Mouse (Mus musculus) CH12.LX (cell line): ENCODE data around the gene Hic2.

Experiments
- CHD2 ChIP-seq: IDR thresholded peaks from 2 replicates; pipeline ENCODE4 v1.6.1; 2011; ENCODE audit warnings: low read length, improper control_type of control experiment
- CTCF ChIP-seq, 2 experiments: IDR thresholded peaks in 1 of 2; conservative IDR thresholded peaks in 1 of 2; 2 replicates each; pipeline ENCODE4 v1.5.1; 2011 to 2012; ENCODE audit warnings: low read depth in 2 of 2, low read length in 2 of 2, improper control_type of control experiment in 1 of 2, inconsistent platforms in 1 of 2, mild to moderate bottlenecking in 1 of 2, moderate library complexity in 1 of 2
- EP300 ChIP-seq: IDR thresholded peaks from 2 replicates; pipeline ENCODE4 v1.6.1; 2011; ENCODE audit warnings: low read length, improper control_type of control experiment
- KAT2A ChIP-seq: IDR thresholded peaks from 2 replicates; pipeline ENCODE4 v1.6.1; 2012; ENCODE audit warnings: low read length, improper control_type of control experiment, inconsistent platforms; ENCODE audit not compliant: insufficient replicate concordance
- MAX ChIP-seq: IDR thresholded peaks from 2 replicates; pipeline ENCODE4 v1.6.1; 2011; ENCODE audit warnings: low read length, improper control_type of control experiment
- NRF1 ChIP-seq: IDR thresholded peaks from 2 replicates; pipeline ENCODE4 v1.6.1; 2014; ENCODE audit warnings: low read depth, mild to moderate bottlenecking, inconsistent platforms, low read length, improper control_type of control experiment, moderate library complexity
- POLR2A ChIP-seq: IDR thresholded peaks from 2 replicates; pipeline ENCODE4 v1.6.1; 2011; ENCODE audit warnings: low read depth, mild to moderate bottlenecking, improper control_type of control experiment, low read length
- RAD21 ChIP-seq: IDR thresholded peaks from 2 replicates; pipeline ENCODE4 v1.6.1; 2011; ENCODE audit warnings: low read depth, mild to moderate bottlenecking, low read length, improper control_type of control experiment, moderate library complexity
- SMC3 ChIP-seq: IDR thresholded peaks from 2 replicates; pipeline ENCODE4 v1.6.1; 2011; ENCODE audit warnings: low read depth, low read length, improper control_type of control experiment
- UBTF ChIP-seq: IDR thresholded peaks from 2 replicates; pipeline ENCODE4 v1.6.1; 2012; ENCODE audit warnings: low read depth, mild to moderate bottlenecking, inconsistent platforms, low read length, improper control_type of control experiment, moderate library complexity
- USF1 ChIP-seq: IDR thresholded peaks from 2 replicates; pipeline ENCODE4 v1.6.1; 2014; ENCODE audit warnings: low read depth, mild to moderate bottlenecking, inconsistent platforms, low read length, improper control_type of control experiment
- USF2 ChIP-seq: conservative IDR thresholded peaks from 2 replicates; pipeline ENCODE4 v1.6.1; 2011; ENCODE audit warnings: low read depth, low read length, improper control_type of control experiment
- ZKSCAN1 ChIP-seq: IDR thresholded peaks from 2 replicates; pipeline ENCODE4 v1.6.1; 2012; ENCODE audit warnings: low read depth, inconsistent platforms, low read length, improper control_type of control experiment, borderline replicate concordance

DNA sequence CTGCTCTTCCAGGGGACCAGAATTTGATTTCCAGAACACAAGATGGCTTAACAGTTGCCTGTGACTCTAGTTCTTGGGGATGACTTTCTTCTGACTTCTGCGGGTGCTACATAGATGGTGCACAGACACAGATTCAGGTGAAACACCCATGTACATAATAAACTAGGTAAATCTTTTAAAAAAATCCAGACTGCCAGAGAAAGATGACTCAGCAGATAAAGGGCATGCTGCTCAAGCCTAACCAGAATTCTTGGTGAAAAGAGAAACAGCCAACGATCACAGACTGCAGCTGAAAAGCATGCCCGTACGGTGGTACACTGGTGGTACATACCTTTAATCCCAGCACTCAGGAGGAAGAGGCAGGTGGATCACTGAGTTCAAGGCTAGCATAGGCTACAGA, 39.5 kb upstream of the Hic2 start:
- TF ChIP-seq RAD21: no peak
- no peak for TF ChIP-seq CHD2
- TF ChIP-seq POLR2A: no peak
- TF ChIP-seq CTCF (conservative IDR thresholded peaks at IDR 0.05 in 1 of 2, IDR thresholded peaks at IDR 0.05 in 1 of 2; ENCODE audit: low read depth in 2 of 2, low read length in 2 of 2): no peak
- no peak for TF ChIP-seq EP300
- no peak for TF ChIP-seq ZKSCAN1
- no peak for TF ChIP-seq UBTF
- no peak for TF ChIP-seq NRF1
- TF ChIP-seq SMC3: no peak
- TF ChIP-seq KAT2A: no peak
- no peak for TF ChIP-seq MAX
- no peak for TF ChIP-seq USF1
- no peak for TF ChIP-seq USF2
